Mouse (Mus musculus) G1E (cell line): ENCODE measurements around the gene Tmem129. TPM values are rescaled to one million over a fixed set of nuclear protein-coding genes. Genes with fewer than 3 reads are reported as not detected.

Source experiments
- ATAC-seq: 2 replicates; pipeline ENCODE4 v1.8.0; 2016; ENCODE audit warnings: mild to moderate bottlenecking; ENCODE audit not compliant: insufficient number of reproducible peaks, poor library complexity, low FRiP score, severe bottlenecking; ENCODE audit errors: extremely low read depth
- DNase-seq: peaks from one replicate; pipeline ENCODE4 v3.0.0; 2012; ENCODE audit warnings: low spot score
- H3K27me3 ChIP-seq: 2 replicates; pipeline ENCODE4 v1.6.1; 2012; ENCODE audit warnings: mild to moderate bottlenecking, low read length, inconsistent platforms; ENCODE audit not compliant: insufficient read depth
- H3K36me3 ChIP-seq: replicated peaks from 2 replicates; pipeline ENCODE3; 2012; ENCODE audit warnings: mild to moderate bottlenecking, inconsistent platforms
- H3K4me1 ChIP-seq: 2 replicates; pipeline ENCODE4 v1.6.1; 2012; ENCODE audit warnings: low read depth, low read length, inconsistent platforms, mixed read lengths; ENCODE audit not compliant: insufficient read depth
- H3K4me3 ChIP-seq: 2 replicates; pipeline ENCODE4 v1.5.1; 2012; ENCODE audit warnings: low read depth, mild to moderate bottlenecking, inconsistent platforms, low read length, moderate library complexity, mixed read lengths
- H3K9me3 ChIP-seq: replicated peaks from 2 replicates; pipeline ENCODE4 v1.6.1; 2012; ENCODE audit warnings: inconsistent platforms
- CTCF ChIP-seq: IDR thresholded peaks from 2 replicates; pipeline ENCODE4 v1.5.1; 2012; ENCODE audit warnings: low read depth, low read length, inconsistent platforms, mixed read lengths
- GATA1 ChIP-seq: IDR thresholded peaks from 2 replicates; pipeline ENCODE4 v1.6.1; 2012; ENCODE audit warnings: borderline replicate concordance, low read length, inconsistent platforms, mixed read lengths
- GATA2 ChIP-seq: IDR thresholded peaks from 2 replicates; pipeline ENCODE4 v1.6.1; 2012; ENCODE audit warnings: low read depth, low read length, inconsistent platforms, borderline replicate concordance
- POLR2AphosphoS5 ChIP-seq: IDR thresholded peaks from 2 replicates; pipeline ENCODE4 v1.6.1; 2012; ENCODE audit warnings: low read depth, low read length, inconsistent platforms; ENCODE audit not compliant: insufficient replicate concordance
- TAL1 ChIP-seq: conservative IDR thresholded peaks from 2 replicates; pipeline ENCODE4 v1.6.1; 2012; ENCODE audit warnings: low read depth, low read length, inconsistent platforms, mixed read lengths
- polyA plus RNA-seq: library from polyadenylated mRNA; stranded (reverse); fragments of >175 nt; gene quantifications from 2 replicates; pipeline ENCODE4 v1.2.3, GENCODE M21; 2012
- total RNA-seq, 2 experiments: library from RNA; stranded (forward) in 1 of 2; stranded (reverse) in 1 of 2; fragments of 200-1000 nt in 1 of 2; fragments of >200 nt in 1 of 2; fragmentation: Nextera tagmentation in 1 of 2; gene quantifications; 2 replicates each; pipeline ENCODE4 v1.2.3; 2014 to 2017

Tmem129 gene
- total and polyA plus RNA-seq, 3 experiments = 13.7 to 29.2 (median 22.3) TPM

DNA sequence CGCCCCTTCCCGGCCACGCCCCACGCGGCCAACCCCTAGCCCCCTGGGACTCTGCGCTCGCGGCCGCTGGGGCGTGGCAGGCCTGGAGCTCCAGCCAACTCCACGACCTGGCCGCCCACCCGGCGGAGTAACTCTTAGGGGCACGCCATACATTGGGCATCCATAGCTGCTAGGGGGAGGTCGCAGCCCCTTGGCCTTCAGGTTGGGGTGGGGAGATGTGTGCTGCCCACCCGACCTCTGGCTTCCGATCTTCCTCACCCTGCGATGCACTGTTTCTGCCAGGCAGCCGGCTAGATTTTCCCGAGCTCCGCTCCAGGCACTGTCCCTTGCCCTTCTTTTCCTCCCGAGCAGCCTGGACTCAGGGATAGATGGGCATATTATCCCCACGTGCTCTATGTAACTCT lies 37.5 kb upstream of the Tmem129 start:
- TF ChIP-seq CTCF = no peak
- TF ChIP-seq GATA2 = no peak

GRCm38 (mm10) chr5:33694848-33695717 lies 36.9 kb upstream of the Tmem129 start:
- Histone ChIP-seq H3K4me1 (peaks cover 2% of the 10 kb centered on the region), H3K27me3 (peaks cover 76% of the 10 kb centered on the region), H3K4me3 (peak overlapping the region; percentile 41; the same call in 1 of the 2 replicates), H3K9me3 (no peaks in the 10 kb centered on the region), H3K36me3 (no peaks in the 10 kb centered on the region)
- no peak for DNase-seq
- TF ChIP-seq TAL1 (no peak), POLR2AphosphoS5 (no peak), CTCF (no peak), GATA1 (no peak), GATA2 (no peak)
- no peak for ATAC-seq

More for the DNA sequence above, 37.5 kb upstream of the Tmem129 start:
- DNase-seq (no peak), ATAC-seq (no peak)
- Histone ChIP-seq H3K27me3 (peaks cover 77% of the 10 kb centered on the region), H3K9me3 (no peaks in the 10 kb centered on the region), H3K4me1 (peaks cover 2% of the 10 kb centered on the region), H3K36me3 (no peaks in the 10 kb centered on the region), H3K4me3 (no peak overlapping the region; the same call in 1 of the 2 replicates)

DNA sequence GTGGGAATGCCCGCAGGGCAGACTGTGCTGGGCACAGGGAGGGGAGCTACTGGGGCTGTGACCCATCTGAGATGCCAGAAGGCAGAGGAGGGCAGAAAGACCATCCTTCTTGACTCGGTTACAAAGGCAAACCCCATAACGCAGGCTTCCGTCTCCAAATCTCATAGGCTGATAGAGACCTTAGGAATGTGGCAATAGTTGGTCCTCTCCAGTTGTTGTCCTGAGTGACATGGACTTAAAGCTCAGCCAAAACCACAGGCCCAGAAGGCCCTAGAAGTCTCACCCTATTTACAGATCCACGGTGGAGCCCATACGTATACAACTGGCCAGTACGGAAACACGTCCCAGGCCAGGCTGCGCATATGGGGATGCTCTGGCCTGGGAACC lies 36.2 kb upstream of the Tmem129 start:
- DNase-seq = no peak
- Histone ChIP-seq H3K9me3 (no peaks in the 10 kb centered on the region), H3K4me3 (no peak overlapping the region), H3K36me3 (no peaks in the 10 kb centered on the region), H3K4me1 (peaks cover 2% of the 10 kb centered on the region), H3K27me3 (peaks cover 79% of the 10 kb centered on the region)
- no peak for ATAC-seq
- TF ChIP-seq TAL1 (no peak), CTCF (no peak), GATA1 (no peak), GATA2 (no peak), POLR2AphosphoS5 (no peak)

GRCm38 (mm10) chr5:33692393-33692792 lies 34.2 kb upstream of the Tmem129 start:
- ATAC-seq = no peak
- peaks cover 84% of the 10 kb centered on the region for H3K27me3 ChIP-seq
- peaks cover 2% of the 10 kb centered on the region for H3K4me1 ChIP-seq
- no peak for DNase-seq
- TF ChIP-seq GATA2 = no peak
- no peak for TF ChIP-seq CTCF
- no peaks in the 10 kb centered on the region for H3K9me3 ChIP-seq
- H3K4me3 ChIP-seq = no peak overlapping the region
- no peaks in the 10 kb centered on the region for H3K36me3 ChIP-seq

GRCm38 (mm10) chr5:33689852-33690645 lies 31.8 kb upstream of the Tmem129 start:
- no peaks in the 10 kb centered on the region for H3K9me3 ChIP-seq
- DNase-seq (no peak), ATAC-seq (no peak)
- H3K4me3 ChIP-seq = no peak overlapping the region
- H3K27me3 ChIP-seq = peaks cover 81% of the 10 kb centered on the region
- TF ChIP-seq TAL1 (no peak), GATA1 (no peak), GATA2 (no peak), CTCF (no peak)
- no peaks in the 10 kb centered on the region for H3K36me3 ChIP-seq
- peaks cover 2% of the 10 kb centered on the region; the same call in 1 of the 2 replicates for H3K4me1 ChIP-seq

- Histone ChIP-seq H3K27me3 (peaks cover 79% of the 10 kb centered on the region), H3K9me3 (no peaks in the 10 kb centered on the region), H3K4me3 (no peak overlapping the region), H3K4me1 (peaks cover 2% of the 10 kb centered on the region; the same call in 1 of the 2 replicates), H3K36me3 (no peaks in the 10 kb centered on the region)
- no peak for TF ChIP-seq GATA1
- no peak for DNase-seq
- no peak for ATAC-seq
These were observed 31.1 kb upstream of the Tmem129 start for GRCm38 (mm10) chr5:33689221-33689844.
